Mouse (Mus musculus) urinary bladder, adult 18-20 months (tissue): ENCODE data around the gene Stoml2.

Experiments
- DNase-seq, 2 experiments: peaks; one replicate each; pipeline ENCODE4 v3.0.0; 2022; ENCODE audit warnings: low spot score in 2 of 2, mixed read lengths in 2 of 2

Gene Stoml2

GRCm38 (mm10) chr4:43038567-43039495 lies 7.3 kb upstream of the Stoml2 start:
- peak; percentile 44 to 59 for DNase-seq

- DNase-seq, result no peak
Observed at GRCm38 (mm10) chr4:43037860-43038566, 6.5 kb upstream of the Stoml2 start.

GRCm38 (mm10) chr4:43036356-43036755 lies 4.8 kb upstream of the Stoml2 start:
- no peak for DNase-seq

GRCm38 (mm10) chr4:43035851-43036250 lies 4.3 kb upstream of the Stoml2 start:
- DNase-seq, result no peak

- DNase-seq, result no peak
Observed at GRCm38 (mm10) chr4:43033481-43033880, 2.0 kb upstream of the Stoml2 start.

- DNase-seq, result no peak
Observed at GRCm38 (mm10) chr4:43032501-43032900, 991 bp upstream of the Stoml2 start.

GRCm38 (mm10) chr4:43030780-43031230 lies 705 bp downstream of the Stoml2 start:
- no peak for DNase-seq

- DNase-seq, result no peak
Observed at GRCm38 (mm10) chr4:43030352-43030751, 1.2 kb downstream of the Stoml2 start.

GRCm38 (mm10) chr4:43029749-43030148 lies 1.8 kb downstream of the Stoml2 start:
- DNase-seq, result no peak

- no peak for DNase-seq
Observed at GRCm38 (mm10) chr4:43029121-43029520, 2.4 kb downstream of the Stoml2 start.

- peak; percentile 84 to 93 for DNase-seq
Observed at GRCm38 (mm10) chr4:43025084-43025960, 6.2 kb downstream of the Stoml2 start, which contains the start of gene Pigo. Pigo (minus strand) TSS chr4:43025819.

GRCm38 (mm10) chr4:43024673-43025072 lies 6.8 kb downstream of the Stoml2 start:
- no peak for DNase-seq

- no peak for DNase-seq
Observed at GRCm38 (mm10) chr4:43021341-43021740, 10.2 kb downstream of the Stoml2 start.

GRCm38 (mm10) chr4:43020876-43021275 lies 10.6 kb downstream of the Stoml2 start:
- DNase-seq, result no peak

GRCm38 (mm10) chr4:43019641-43020465 lies 11.7 kb downstream of the Stoml2 start:
- DNase-seq, result no peak

- no peak for DNase-seq
Observed at GRCm38 (mm10) chr4:43019176-43019575, 12.3 kb downstream of the Stoml2 start.

GRCm38 (mm10) chr4:43018156-43018555 lies 13.4 kb downstream of the Stoml2 start:
- DNase-seq, result no peak

GRCm38 (mm10) chr4:43012091-43012490 lies 19.4 kb downstream of the Stoml2 start:
- DNase-seq, result no peak

GRCm38 (mm10) chr4:43010161-43011038 lies 21.1 kb downstream of the Stoml2 start, which contains the start of gene Fancg:
Fancg (minus strand) TSS chr4:43010506.
- peak; percentile 69 to 86 for DNase-seq

GRCm38 (mm10) chr4:43005765-43006164 lies 25.7 kb downstream of the Stoml2 start:
- DNase-seq, result no peak
